Mouse (Mus musculus): ENCODE data around the gene Lrrc4c. TPM values are rescaled to one million over a fixed set of nuclear protein-coding genes. Genes with fewer than 3 reads are reported as not detected.

Lrrc4c gene
- total RNA-seq, 2 experiments from 2014 or later: 69.3 to 75.9 TPM

DNA sequence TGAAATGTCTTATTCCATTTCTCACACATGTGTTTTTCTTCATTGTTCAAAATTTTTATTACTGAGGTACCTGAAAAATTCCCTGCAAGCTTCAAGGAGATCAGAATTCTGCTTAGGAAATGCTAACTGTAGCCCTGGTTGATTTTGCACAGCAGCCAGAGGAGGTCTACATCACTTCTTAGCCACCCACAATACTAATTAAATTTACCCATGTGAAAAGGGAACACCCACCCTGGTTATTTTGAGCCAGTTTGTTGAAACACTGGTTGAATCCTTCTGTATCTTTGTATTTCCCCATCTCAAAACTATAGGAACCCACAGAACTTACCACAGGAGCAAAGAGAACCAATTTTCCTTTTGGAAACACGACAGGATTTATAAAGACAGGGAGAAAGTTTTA, 191.0 kb downstream of the Lrrc4c start:
- no peak for DNase-seq (ENCODE audit: low spot score in 2 of 2)

DNA sequence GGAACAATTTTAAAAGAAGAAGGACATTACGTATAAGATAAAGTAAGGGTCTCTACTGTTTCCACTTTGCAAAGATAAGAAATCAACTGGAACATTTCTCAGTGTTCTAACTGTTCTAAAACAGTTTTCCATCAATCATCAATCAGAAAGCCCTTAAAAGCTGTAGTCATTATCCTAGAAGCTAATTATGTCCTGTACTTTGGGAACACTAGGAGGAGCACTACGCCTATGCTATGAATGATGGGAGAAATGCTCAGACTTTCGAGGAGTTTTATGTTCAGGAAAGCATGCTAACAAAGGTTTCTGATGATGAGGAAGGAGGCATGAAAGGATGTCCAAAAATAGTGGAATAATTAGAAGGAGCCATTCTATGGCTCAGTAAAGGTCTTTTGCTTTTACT, 219.5 kb downstream of the Lrrc4c start:
- no peak for DNase-seq (ENCODE audit: low spot score in 2 of 2)

- no peak for DNase-seq (ENCODE audit: low spot score in 2 of 2)
Observed at GRCm38 (mm10) chr2:96547171-96547570, 229.2 kb downstream of the Lrrc4c start.

GRCm38 (mm10) chr2:96573755-96574154, 255.8 kb downstream of the Lrrc4c start:
- DNase-seq (ENCODE audit: low spot score in 2 of 2): no peak

- DNase-seq (ENCODE audit: low spot score in 2 of 2): no peak
Observed at GRCm38 (mm10) chr2:96577701-96578100, 259.7 kb downstream of the Lrrc4c start.

GRCm38 (mm10) chr2:96580136-96580733, 262.3 kb downstream of the Lrrc4c start:
- no peak for DNase-seq (ENCODE audit: low spot score in 2 of 2)

DNA sequence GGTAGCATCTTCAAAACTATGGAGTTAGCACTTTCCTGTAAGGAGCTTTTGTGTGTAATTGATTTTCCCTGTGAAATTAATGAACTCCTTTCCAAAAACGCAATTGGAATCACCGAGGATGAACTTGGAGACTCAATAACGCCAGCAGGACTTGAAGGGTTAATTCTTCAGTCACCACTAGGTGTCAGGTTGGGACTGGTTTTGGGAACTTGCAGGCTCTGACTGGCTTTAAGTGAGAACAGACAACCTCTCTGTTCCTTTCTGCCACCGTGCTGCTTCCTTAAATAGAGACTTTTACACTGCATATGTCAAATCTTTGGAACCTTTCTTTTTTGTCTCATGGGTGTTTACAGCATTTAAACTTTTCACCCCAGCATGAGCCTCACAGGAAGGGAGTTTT, 267.7 kb downstream of the Lrrc4c start:
- peak; percentile 62 to 73 for DNase-seq (ENCODE audit: low spot score in 2 of 2)

- DNase-seq (ENCODE audit: low spot score in 2 of 2): no peak
Observed at GRCm38 (mm10) chr2:96604801-96605200, 286.8 kb downstream of the Lrrc4c start.

DNA sequence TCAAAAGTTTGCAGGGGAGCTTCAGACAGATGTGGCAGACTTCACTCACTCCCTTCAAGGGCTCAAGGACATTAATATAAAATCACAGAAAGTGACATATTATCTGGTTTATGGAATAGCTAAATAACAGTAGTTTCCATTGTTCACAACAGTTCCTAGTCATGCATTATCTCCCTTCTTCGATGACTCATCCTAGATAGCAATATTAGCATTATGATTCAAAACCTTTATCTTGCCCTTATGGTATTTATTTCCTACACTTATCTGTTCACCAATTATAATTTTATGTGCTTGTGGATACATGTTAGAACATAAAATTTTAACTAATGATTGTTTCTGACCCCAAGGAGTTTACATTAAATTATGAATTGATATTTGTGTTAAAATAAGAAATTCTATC, 296.2 kb downstream of the Lrrc4c start:
- DNase-seq (ENCODE audit: low spot score in 2 of 2): no peak

- no peak for DNase-seq (ENCODE audit: low spot score in 2 of 2)
Observed at GRCm38 (mm10) chr2:96618691-96619205, 300.8 kb downstream of the Lrrc4c start.

- DNase-seq (ENCODE audit: low spot score in 2 of 2): no peak
Observed at GRCm38 (mm10) chr2:96667113-96667512, 349.1 kb downstream of the Lrrc4c start.

DNA sequence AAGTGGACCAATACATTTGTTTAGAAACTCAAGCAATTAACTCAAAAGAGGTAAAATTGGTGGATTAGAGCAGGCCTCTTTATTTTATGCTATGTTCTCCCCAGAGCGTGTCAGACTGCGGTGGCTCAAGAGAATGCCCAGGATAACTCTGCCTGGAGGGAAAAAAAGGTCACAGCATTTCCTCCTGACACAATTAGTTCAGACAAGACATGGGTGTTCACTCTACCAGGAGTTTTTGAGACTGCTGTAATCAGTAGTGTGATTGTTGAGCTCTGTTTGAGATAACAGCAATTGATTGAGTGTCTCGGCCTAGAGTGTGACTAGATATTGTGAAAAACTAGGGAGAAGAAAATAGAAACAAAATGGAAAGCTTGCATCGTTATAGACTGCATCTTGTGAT, 363.8 kb downstream of the Lrrc4c start:
- no peak for DNase-seq (ENCODE audit: low spot score in 2 of 2)

DNA sequence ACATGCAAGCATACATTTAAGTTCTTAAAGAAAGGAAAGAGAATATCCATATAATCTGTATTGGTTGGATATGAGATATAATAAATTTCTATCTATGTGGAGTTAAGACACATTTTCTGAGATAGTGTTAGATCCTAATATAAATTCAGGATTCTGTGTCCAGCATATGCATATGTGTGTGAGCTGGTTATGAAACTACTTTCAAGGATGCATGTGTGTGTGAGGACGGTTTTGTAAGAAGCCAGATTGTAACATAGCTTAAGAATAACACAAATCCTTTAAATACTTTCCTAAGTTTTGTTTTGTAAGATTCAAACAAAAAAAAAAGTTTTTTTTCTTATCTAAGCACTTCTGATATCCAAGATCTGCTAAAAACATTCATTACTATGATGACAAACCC, 367.4 kb downstream of the Lrrc4c start:
- no peak for DNase-seq (ENCODE audit: low spot score in 2 of 2)

DNA sequence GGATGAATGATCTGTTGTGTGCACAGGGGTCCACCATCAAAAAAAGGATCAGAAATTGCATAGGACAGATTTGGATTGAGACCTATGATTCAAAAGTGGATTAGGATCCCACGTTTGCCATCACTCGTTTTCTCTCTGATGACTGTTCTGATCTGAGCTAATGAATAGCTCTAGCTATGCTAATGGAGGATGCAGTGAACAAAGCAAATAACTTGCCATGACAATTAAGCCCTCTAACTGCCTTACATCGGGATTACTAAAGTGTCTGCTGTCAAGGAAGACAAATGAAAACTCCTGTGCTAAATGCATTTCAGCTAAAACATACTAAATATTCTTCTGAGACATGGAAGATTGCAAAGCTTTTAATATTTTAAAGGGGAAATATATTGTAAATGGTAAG, 387.0 kb downstream of the Lrrc4c start:
- no peak for DNase-seq (ENCODE audit: low spot score in 2 of 2)

DNA sequence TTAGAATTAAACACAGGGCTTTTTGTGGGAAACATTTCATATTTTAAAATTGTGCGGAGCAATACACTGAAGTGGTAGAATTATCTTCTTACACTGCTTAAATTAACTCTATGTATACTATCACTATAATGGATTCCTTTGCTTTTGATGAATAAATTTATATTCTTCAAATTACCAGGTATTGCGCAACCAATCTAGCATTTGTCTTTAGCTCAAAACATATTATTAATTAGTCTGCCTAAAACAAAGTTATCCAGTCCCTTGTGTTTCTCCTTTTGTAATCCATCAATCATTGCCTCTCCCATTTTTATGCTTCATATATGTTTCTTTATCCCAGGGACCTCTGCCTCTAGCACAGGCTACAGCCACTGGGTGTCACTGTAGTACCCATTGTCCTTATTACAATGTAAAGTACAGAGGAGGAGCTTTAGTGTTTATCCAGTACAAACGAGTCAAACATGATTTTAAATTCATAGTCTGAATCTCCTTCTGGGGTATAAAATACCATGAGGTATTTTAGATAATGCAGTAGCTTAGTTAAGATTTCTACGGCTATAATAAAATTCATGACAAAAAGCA, 389.9 kb downstream of the Lrrc4c start:
- DNase-seq (ENCODE audit: low spot score in 2 of 2): no peak

DNA sequence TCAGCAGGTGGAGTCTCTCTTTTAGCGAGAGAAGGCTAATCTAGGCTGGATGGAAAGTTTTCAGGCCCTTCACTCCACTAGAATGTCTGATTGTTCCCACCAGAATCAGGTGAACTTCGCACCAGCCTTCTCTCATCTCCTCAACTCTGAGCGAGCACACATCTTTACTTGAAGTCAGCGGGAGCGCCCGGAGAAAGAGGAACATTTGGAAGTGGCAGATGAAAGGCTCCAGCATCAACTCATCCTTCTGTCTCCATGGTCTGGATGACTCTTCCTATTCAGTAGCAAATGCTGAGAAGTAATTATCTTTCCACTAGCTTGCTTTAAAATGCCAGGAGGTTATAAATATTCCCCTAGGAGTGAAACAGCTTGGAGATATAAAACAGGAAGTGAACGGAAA, 396.6 kb downstream of the Lrrc4c start:
- DNase-seq (ENCODE audit: low spot score in 2 of 2): no peak

DNA sequence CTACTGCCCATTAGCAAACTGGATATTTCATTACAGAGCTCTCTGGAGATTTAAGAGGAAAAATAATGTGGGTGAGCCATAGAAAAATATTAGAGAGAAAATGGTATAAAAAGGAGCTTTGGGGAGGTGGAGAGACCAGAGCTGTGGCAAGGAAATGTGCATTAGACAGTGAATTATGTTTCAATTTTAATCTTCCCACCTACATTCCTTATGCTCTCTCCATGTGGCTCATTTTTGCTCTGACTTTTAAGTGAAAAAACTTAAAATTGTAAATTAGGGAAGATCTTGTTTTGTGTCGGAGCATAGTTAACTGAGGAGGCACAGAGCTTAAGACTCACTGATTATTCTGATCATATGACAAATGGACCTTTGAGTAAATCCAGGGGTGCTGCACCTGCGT, 399.4 kb downstream of the Lrrc4c start:
- DNase-seq (ENCODE audit: low spot score in 2 of 2): no peak

GRCm38 (mm10) chr2:96723395-96723794, 405.4 kb downstream of the Lrrc4c start:
- no peak for DNase-seq (ENCODE audit: low spot score in 2 of 2)

GRCm38 (mm10) chr2:96736081-96736480, 418.1 kb downstream of the Lrrc4c start:
- DNase-seq (ENCODE audit: low spot score in 2 of 2): no peak

GRCm38 (mm10) chr2:96755066-96755465, 437.1 kb downstream of the Lrrc4c start:
- DNase-seq (ENCODE audit: low spot score in 2 of 2): no peak

DNA sequence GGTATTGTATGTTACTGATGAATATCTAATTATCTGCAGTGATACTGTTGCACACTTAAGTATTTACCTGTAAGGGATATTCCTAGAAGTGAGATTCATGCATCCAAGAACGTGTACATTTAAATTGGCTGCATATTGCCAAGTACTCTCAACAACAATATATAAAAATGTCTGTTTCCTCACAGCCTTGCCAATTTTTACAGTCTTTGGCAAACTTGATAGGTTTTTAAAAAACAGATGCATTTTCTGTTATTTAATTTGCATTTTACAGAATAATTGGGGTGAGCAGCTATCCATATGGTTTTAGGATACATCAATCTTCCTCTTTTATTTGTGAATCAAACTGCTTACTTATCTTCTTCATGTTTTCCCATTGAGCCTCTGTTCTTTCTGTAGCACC, 439.7 kb downstream of the Lrrc4c start:
- no peak for DNase-seq (ENCODE audit: low spot score in 2 of 2)

GRCm38 (mm10) chr2:96763538-96763937, 445.6 kb downstream of the Lrrc4c start:
- no peak for DNase-seq (ENCODE audit: low spot score in 2 of 2)

- DNase-seq (ENCODE audit: low spot score in 2 of 2): no peak
Observed at GRCm38 (mm10) chr2:96775376-96775775, 457.4 kb downstream of the Lrrc4c start.
